Mouse (Mus musculus): ENCODE results near the gene Pus10. TPM values are rescaled to one million over a fixed set of nuclear protein-coding genes. Genes with fewer than 3 reads are reported as not detected.
"Not testable (repeated sequence)": the region's sequence is repeated elsewhere in the genome, so short reads cannot be mapped to it uniquely, and the experiment has no call there.

The Pus10 gene
- polyA plus RNA-seq, 1 experiment from 2014 or later, result 24.9 TPM

- Histone ChIP-seq H3K4me3 (replicated peaks) (no peak overlapping the region), H3K36me3 (replicated peaks) (peaks cover 24% of the 10 kb centered on the region), H3K27me3 (no peaks in the 10 kb centered on the region), H3K4me2 (no peak overlapping the region), H3K9ac (no peak overlapping the region), H3K4me1 (no peaks in the 10 kb centered on the region), H3K9me3 (no peaks in the 10 kb centered on the region), H3K27ac (no peak overlapping the region)
- no peak for ATAC-seq (ENCODE audit: low FRiP score)
Measured at GRCm38 (mm10) chr11:23735820-23736470, 70.5 kb downstream of the Pus10 start.

- no peak overlapping the region for H3K27ac ChIP-seq
- WGBS, result 72% methylated on average over 4 of the region's 4 CpGs
- H3K4me3 ChIP-seq (replicated peaks), result no peak overlapping the region
- no peaks in the 10 kb centered on the region for H3K27me3 ChIP-seq
- no peaks in the 10 kb centered on the region for H3K36me3 ChIP-seq (replicated peaks)
- no peak overlapping the region for H3K9ac ChIP-seq
- no peaks in the 10 kb centered on the region for H3K4me1 ChIP-seq
- H3K4me2 ChIP-seq, result no peak overlapping the region
- no peaks in the 10 kb centered on the region for H3K9me3 ChIP-seq
- ATAC-seq (ENCODE audit: low FRiP score), result no peak
Measured at GRCm38 (mm10) chr11:23740895-23741294, 75.4 kb downstream of the Pus10 start.

- no peak for ATAC-seq (ENCODE audit: low FRiP score)
- 90% methylated on average over 7 of the region's 7 CpGs for WGBS
Measured at GRCm38 (mm10) chr11:23741386-23741785, 75.9 kb downstream of the Pus10 start.

GRCm38 (mm10) chr11:23744352-23744751 is 78.9 kb downstream of the Pus10 start:
- H3K36me3 ChIP-seq (replicated peaks), result no peaks in the 10 kb centered on the region
- no peak overlapping the region for H3K4me2 ChIP-seq
- ATAC-seq (ENCODE audit: low FRiP score), result no peak
- H3K9ac ChIP-seq, result no peak overlapping the region
- H3K9me3 ChIP-seq, result no peaks in the 10 kb centered on the region
- WGBS, result 97% methylated on average over 3 of the region's 3 CpGs
- no peak overlapping the region for H3K27ac ChIP-seq
- H3K4me1 ChIP-seq, result no peaks in the 10 kb centered on the region
- no peak overlapping the region for H3K4me3 ChIP-seq (replicated peaks)
- no peaks in the 10 kb centered on the region for H3K27me3 ChIP-seq

More at GRCm38 (mm10) chr11:23741386-23741785, 75.9 kb downstream of the Pus10 start:
- Histone ChIP-seq H3K27me3 (no peaks in the 10 kb centered on the region), H3K9ac (no peak overlapping the region), H3K4me2 (no peak overlapping the region), H3K4me1 (no peaks in the 10 kb centered on the region), H3K4me3 (replicated peaks) (no peak overlapping the region), H3K27ac (no peak overlapping the region), H3K36me3 (replicated peaks) (no peaks in the 10 kb centered on the region), H3K9me3 (no peaks in the 10 kb centered on the region)

- H3K9me3 ChIP-seq, result no peaks in the 10 kb centered on the region
- H3K9ac ChIP-seq, result no peak overlapping the region
- WGBS, result 83% methylated on average over 4 of the region's 4 CpGs
- H3K4me2 ChIP-seq, result no peak overlapping the region
- H3K27me3 ChIP-seq, result no peaks in the 10 kb centered on the region
- no peak overlapping the region for H3K27ac ChIP-seq
- H3K36me3 ChIP-seq (replicated peaks), result no peaks in the 10 kb centered on the region
- ATAC-seq (ENCODE audit: low FRiP score), result no peak
- no peaks in the 10 kb centered on the region for H3K4me1 ChIP-seq
- H3K4me3 ChIP-seq (replicated peaks), result no peak overlapping the region
Measured at GRCm38 (mm10) chr11:23746102-23746501, 80.6 kb downstream of the Pus10 start.

GRCm38 (mm10) chr11:23753136-23753710 is 87.7 kb downstream of the Pus10 start:
- Histone ChIP-seq H3K4me3 (replicated peaks) (no peak overlapping the region), H3K27me3 (no peaks in the 10 kb centered on the region), H3K27ac (no peak overlapping the region), H3K36me3 (replicated peaks) (no peaks in the 10 kb centered on the region), H3K9ac (no peak overlapping the region), H3K4me2 (no peak overlapping the region), H3K9me3 (no peaks in the 10 kb centered on the region), H3K4me1 (no peaks in the 10 kb centered on the region)
- 80% methylated on average over 1 of the region's 1 CpGs for WGBS
- no peak for ATAC-seq (ENCODE audit: low FRiP score)

GRCm38 (mm10) chr11:23754329-23754728 is 88.9 kb downstream of the Pus10 start:
- Histone ChIP-seq H3K4me2 (no peak overlapping the region), H3K27ac (no peak overlapping the region), H3K4me3 (replicated peaks) (no peak overlapping the region), H3K9me3 (no peaks in the 10 kb centered on the region), H3K27me3 (no peaks in the 10 kb centered on the region), H3K36me3 (replicated peaks) (no peaks in the 10 kb centered on the region), H3K9ac (no peak overlapping the region), H3K4me1 (no peaks in the 10 kb centered on the region)
- ATAC-seq (ENCODE audit: low FRiP score), result no peak

- no peak overlapping the region for H3K4me2 ChIP-seq
- no peaks in the 10 kb centered on the region for H3K36me3 ChIP-seq (replicated peaks)
- no peak for ATAC-seq (ENCODE audit: low FRiP score)
- H3K9ac ChIP-seq, result no peak overlapping the region
- no peaks in the 10 kb centered on the region for H3K4me1 ChIP-seq
- no peaks in the 10 kb centered on the region for H3K27me3 ChIP-seq
- no peak overlapping the region for H3K27ac ChIP-seq
- H3K4me3 ChIP-seq (replicated peaks), result no peak overlapping the region
- no peaks in the 10 kb centered on the region for H3K9me3 ChIP-seq
- 82% methylated on average over 2 of the region's 2 CpGs for WGBS
Measured at GRCm38 (mm10) chr11:23758218-23758617, 92.7 kb downstream of the Pus10 start.

- H3K27me3 ChIP-seq, result no peaks in the 10 kb centered on the region
- no peaks in the 10 kb centered on the region for H3K9me3 ChIP-seq
- no peaks in the 10 kb centered on the region for H3K36me3 ChIP-seq (replicated peaks)
- ATAC-seq (ENCODE audit: low FRiP score), result no peak
- H3K9ac ChIP-seq, result no peak overlapping the region
- no peak overlapping the region for H3K4me3 ChIP-seq (replicated peaks)
- H3K27ac ChIP-seq, result no peak overlapping the region
- WGBS, result 96% methylated on average over 2 of the region's 2 CpGs
- no peak overlapping the region for H3K4me2 ChIP-seq
- H3K4me1 ChIP-seq, result no peaks in the 10 kb centered on the region
Measured at GRCm38 (mm10) chr11:23762635-23763034, 97.2 kb downstream of the Pus10 start.

GRCm38 (mm10) chr11:23767369-23767768 is 101.9 kb downstream of the Pus10 start:
- 85% methylated on average over 5 of the region's 5 CpGs for WGBS
- ATAC-seq (ENCODE audit: low FRiP score); H3K27me3 ChIP-seq; H3K27ac ChIP-seq; H3K4me2 ChIP-seq; H3K9me3 ChIP-seq; H3K4me1 ChIP-seq; H3K36me3 ChIP-seq (replicated peaks); H3K9ac ChIP-seq; H3K4me3 ChIP-seq (replicated peaks): not testable (repeated sequence)

GRCm38 (mm10) chr11:23767928-23768327 is 102.5 kb downstream of the Pus10 start:
- no peaks in the 10 kb centered on the region for H3K36me3 ChIP-seq (replicated peaks)
- H3K4me2 ChIP-seq, result no peak overlapping the region
- H3K9ac ChIP-seq, result no peak overlapping the region
- peaks cover 11% of the 10 kb centered on the region for H3K27me3 ChIP-seq
- 82% methylated on average over 1 of the region's 1 CpGs for WGBS
- H3K27ac ChIP-seq, result no peak overlapping the region
- H3K4me1 ChIP-seq, result peaks cover 6% of the 10 kb centered on the region; the same call in 1 of the 2 replicates
- ATAC-seq (ENCODE audit: low FRiP score), result no peak
- H3K4me3 ChIP-seq (replicated peaks), result no peak overlapping the region
- no peaks in the 10 kb centered on the region for H3K9me3 ChIP-seq

GRCm38 (mm10) chr11:23769033-23769432 is 103.6 kb downstream of the Pus10 start:
- Histone ChIP-seq H3K4me2 (no peak overlapping the region), H3K9me3 (no peaks in the 10 kb centered on the region), H3K27me3 (peaks cover 20% of the 10 kb centered on the region), H3K9ac (no peak overlapping the region), H3K4me1 (peaks cover 6% of the 10 kb centered on the region; the same call in 1 of the 2 replicates), H3K4me3 (replicated peaks) (no peak overlapping the region), H3K36me3 (replicated peaks) (no peaks in the 10 kb centered on the region), H3K27ac (no peak overlapping the region)
- no peak for ATAC-seq (ENCODE audit: low FRiP score)

All from forebrain, embryonic 12.5 days (tissue).